Mouse (Mus musculus) C2C12 (cell line): ENCODE results near the gene Clgn.

Experiments used
- CTCF ChIP-seq: IDR thresholded peaks from one replicate; pipeline ENCODE4 v1.5.1; 2011; ENCODE audit not compliant: control insufficient read depth, insufficient read depth, insufficient read length
- MYOD1 ChIP-seq: IDR thresholded peaks from one replicate; pipeline ENCODE4 v1.6.1; 2011; ENCODE audit warnings: low read depth; ENCODE audit not compliant: control insufficient read depth, insufficient read length

GRCm38 (mm10) chr8:83381016-83381415 lies 8.7 kb upstream of the Clgn start:
- TF ChIP-seq CTCF (no peak), MYOD1 (no peak)
